Mouse (Mus musculus) kidney, embryonic 15.5 days (tissue): ENCODE data around the gene Rtn2. TPM values are rescaled to one million over a fixed set of nuclear protein-coding genes. Genes with fewer than 3 reads are reported as not detected.

Source experiments
- ATAC-seq: fragments of 200-750 bp; cut with Nextera tagmentation; replicated peaks from 2 replicates; pipeline ENCODE4 v1.8.0; 2017; ENCODE audit warnings: moderate TSS enrichment; ENCODE audit not compliant: low FRiP score
- H3K27ac ChIP-seq: fragments of 300-500 bp; sonication (generic); 2 replicates; pipeline ENCODE4 v1.5.1; 2015; ENCODE audit warnings: mild to moderate bottlenecking, inconsistent platforms
- H3K27me3 ChIP-seq: fragments of 300-500 bp; sonication (generic); 2 replicates; pipeline ENCODE4 v1.6.1; 2015; ENCODE audit warnings: inconsistent platforms
- H3K36me3 ChIP-seq: fragments of 300-500 bp; sonication (generic); 2 replicates; pipeline ENCODE4 v1.6.1; 2015; ENCODE audit warnings: inconsistent platforms
- H3K4me1 ChIP-seq: fragments of 300-500 bp; sonication (generic); 2 replicates; pipeline ENCODE4 v1.6.1; 2015; ENCODE audit warnings: inconsistent platforms
- H3K4me2 ChIP-seq: fragments of 300-500 bp; sonication (generic); 2 replicates; pipeline ENCODE4 v1.6.1; 2015; ENCODE audit warnings: moderate library complexity, mild to moderate bottlenecking, inconsistent platforms
- H3K4me3 ChIP-seq: fragments of 300-500 bp; sonication (generic); replicated peaks from 2 replicates; pipeline ENCODE4 v1.5.1; 2015; ENCODE audit warnings: mild to moderate bottlenecking, inconsistent platforms
- H3K9ac ChIP-seq: fragments of 300-500 bp; sonication (generic); 2 replicates; pipeline ENCODE4 v1.6.1; 2015; ENCODE audit warnings: mild to moderate bottlenecking, inconsistent platforms
- H3K9me3 ChIP-seq: fragments of 300-500 bp; sonication (generic); replicated peaks from 2 replicates; pipeline ENCODE4 v1.6.1; 2016; ENCODE audit warnings: inconsistent platforms
- WGBS: fragments of 180-500 bp; shearing (Covaris S2); methylation state at CpG from one replicate; pipeline ENCODE4 v1.1.7; 2015; ENCODE audit warnings: mixed read lengths; 5-methylcytosine and 5-hydroxymethylcytosine counted together
- polyA plus RNA-seq: library from polyadenylated mRNA; unstranded; fragments of >200 nt; fragmentation: Nextera tagmentation; extraction: Ambion mirVana; gene quantifications from 2 replicates; pipeline ENCODE4 v1.2.1, GENCODE M21; 2015

Gene Rtn2
- polyA plus RNA-seq, 1 experiment from 2014 or later, result 8.3 TPM

- WGBS, result 56% methylated on average over 5 of the region's 5 CpGs
- H3K9ac ChIP-seq, result no peak overlapping the region
- no peak overlapping the region for H3K4me2 ChIP-seq
- ATAC-seq, result no peak
- no peak overlapping the region for H3K4me3 ChIP-seq
- no peak overlapping the region for H3K27ac ChIP-seq
- H3K36me3 ChIP-seq, result no peaks in the 10 kb centered on the region
- peaks cover 12% of the 10 kb centered on the region for H3K4me1 ChIP-seq
- no peaks in the 10 kb centered on the region for H3K9me3 ChIP-seq
- peaks cover 64% of the 10 kb centered on the region for H3K27me3 ChIP-seq
Observed at GRCm38 (mm10) chr7:19314033-19314432, 31.6 kb downstream of the Rtn2 start.

- no peak overlapping the region for H3K9ac ChIP-seq
- H3K36me3 ChIP-seq, result no peaks in the 10 kb centered on the region
- no peak overlapping the region for H3K4me2 ChIP-seq
- H3K9me3 ChIP-seq, result no peaks in the 10 kb centered on the region
- no peak overlapping the region for H3K4me3 ChIP-seq
- H3K27me3 ChIP-seq, result peaks cover 70% of the 10 kb centered on the region
- peaks cover 16% of the 10 kb centered on the region for H3K4me1 ChIP-seq
- ATAC-seq, result no peak
- H3K27ac ChIP-seq, result no peak overlapping the region
- WGBS, result 61% methylated on average over 14 of the region's 14 CpGs
Observed at GRCm38 (mm10) chr7:19316451-19317161, 34.2 kb downstream of the Rtn2 start.

GRCm38 (mm10) chr7:19318201-19318600, 35.8 kb downstream of the Rtn2 start:
- H3K27me3 ChIP-seq, result peaks cover 72% of the 10 kb centered on the region
- H3K27ac ChIP-seq, result no peak overlapping the region
- no peak overlapping the region for H3K4me2 ChIP-seq
- H3K9ac ChIP-seq, result no peak overlapping the region
- WGBS, result 72% methylated on average over 2 of the region's 2 CpGs
- no peaks in the 10 kb centered on the region for H3K36me3 ChIP-seq
- no peak overlapping the region for H3K4me3 ChIP-seq
- ATAC-seq, result no peak
- peaks cover 16% of the 10 kb centered on the region for H3K4me1 ChIP-seq
- no peaks in the 10 kb centered on the region for H3K9me3 ChIP-seq

GRCm38 (mm10) chr7:19318676-19319075, 36.3 kb downstream of the Rtn2 start:
- no peak overlapping the region for H3K27ac ChIP-seq
- 76% methylated on average over 7 of the region's 7 CpGs for WGBS
- no peak overlapping the region for H3K4me2 ChIP-seq
- ATAC-seq, result no peak
- no peak overlapping the region for H3K4me3 ChIP-seq
- no peaks in the 10 kb centered on the region for H3K36me3 ChIP-seq
- H3K9me3 ChIP-seq, result no peaks in the 10 kb centered on the region
- H3K27me3 ChIP-seq, result peaks cover 68% of the 10 kb centered on the region
- H3K9ac ChIP-seq, result no peak overlapping the region
- H3K4me1 ChIP-seq, result peaks cover 16% of the 10 kb centered on the region

- Histone ChIP-seq H3K4me1 (peaks cover 16% of the 10 kb centered on the region), H3K36me3 (no peaks in the 10 kb centered on the region), H3K27ac (0 out of 2 replicates have a peak overlapping the region, but pooled peaks have one; percentile 34), H3K4me2 (peak overlapping the region; percentile 86), H3K27me3 (peaks cover 63% of the 10 kb centered on the region), H3K4me3 (peak overlapping the region; percentile 52), H3K9me3 (no peaks in the 10 kb centered on the region), H3K9ac (peak overlapping the region; percentile 45)
- ATAC-seq, result peak; percentile 74
- WGBS, result 9% methylated on average over 9 of the region's 9 CpGs
Observed at GRCm38 (mm10) chr7:19319458-19319857, 37.0 kb downstream of the Rtn2 start.

- H3K36me3 ChIP-seq, result no peaks in the 10 kb centered on the region
- H3K4me2 ChIP-seq, result peak overlapping the region; percentile 86
- 0 out of 2 replicates have a peak overlapping the region, but pooled peaks have one; percentile 34 for H3K27ac ChIP-seq
- H3K9me3 ChIP-seq, result no peaks in the 10 kb centered on the region
- ATAC-seq, result peak; percentile 95
- under 1% methylated on average over 41 of the region's 41 CpGs for WGBS
- H3K4me1 ChIP-seq, result peaks cover 16% of the 10 kb centered on the region
- H3K27me3 ChIP-seq, result peaks cover 58% of the 10 kb centered on the region
- peak overlapping the region; percentile 45 for H3K9ac ChIP-seq
- H3K4me3 ChIP-seq, result peak overlapping the region; percentile 52
Observed at GRCm38 (mm10) chr7:19319906-19320305, 37.5 kb downstream of the Rtn2 start.

GRCm38 (mm10) chr7:19320637-19321036, 38.2 kb downstream of the Rtn2 start:
- Histone ChIP-seq H3K9ac (no peak overlapping the region), H3K27me3 (peaks cover 52% of the 10 kb centered on the region), H3K4me1 (peaks cover 16% of the 10 kb centered on the region), H3K27ac (no peak overlapping the region), H3K36me3 (no peaks in the 10 kb centered on the region), H3K9me3 (no peaks in the 10 kb centered on the region), H3K4me3 (peak overlapping the region; percentile 52; the same call in 1 of the 2 replicates), H3K4me2 (peak overlapping the region; percentile 86)
- no peak for ATAC-seq
- WGBS, result 38% methylated on average over 7 of the region's 7 CpGs

- H3K27me3 ChIP-seq, result peaks cover 44% of the 10 kb centered on the region
- no peak for ATAC-seq
- H3K9me3 ChIP-seq, result no peaks in the 10 kb centered on the region
- no peak overlapping the region for H3K4me3 ChIP-seq
- peaks cover 25% of the 10 kb centered on the region for H3K4me1 ChIP-seq
- H3K9ac ChIP-seq, result no peak overlapping the region
- 44% methylated on average over 5 of the region's 5 CpGs for WGBS
- H3K4me2 ChIP-seq, result no peak overlapping the region
- no peak overlapping the region for H3K27ac ChIP-seq
- no peaks in the 10 kb centered on the region for H3K36me3 ChIP-seq
Observed at GRCm38 (mm10) chr7:19321464-19321863, 39.0 kb downstream of the Rtn2 start.

- Histone ChIP-seq H3K4me1 (peaks cover 35% of the 10 kb centered on the region), H3K9ac (no peak overlapping the region), H3K4me2 (no peak overlapping the region), H3K27ac (no peak overlapping the region), H3K36me3 (no peaks in the 10 kb centered on the region), H3K9me3 (no peaks in the 10 kb centered on the region), H3K4me3 (no peak overlapping the region), H3K27me3 (peaks cover 35% of the 10 kb centered on the region)
- no peak for ATAC-seq
- WGBS, result 46% methylated on average over 9 of the region's 9 CpGs
Observed at GRCm38 (mm10) chr7:19322489-19322888, 40.1 kb downstream of the Rtn2 start.

- Histone ChIP-seq H3K27ac (no peak overlapping the region), H3K4me1 (peaks cover 40% of the 10 kb centered on the region), H3K9me3 (0 out of 2 replicates have a peak, but pooled peaks cover 5% of the 10 kb centered on the region), H3K4me2 (no peak overlapping the region), H3K4me3 (no peak overlapping the region), H3K9ac (no peak overlapping the region), H3K36me3 (no peaks in the 10 kb centered on the region), H3K27me3 (peaks cover 18% of the 10 kb centered on the region)
- 83% methylated on average over 11 of the region's 11 CpGs for WGBS
- ATAC-seq, result no peak
Observed at GRCm38 (mm10) chr7:19324221-19324620, 41.8 kb downstream of the Rtn2 start.

GRCm38 (mm10) chr7:19325262-19326199, 43.1 kb downstream of the Rtn2 start:
- Histone ChIP-seq H3K27ac (peak overlapping the region; percentile 91; the same call in 1 of the 2 replicates), H3K9ac (no peak overlapping the region), H3K4me2 (peak overlapping the region; percentile 77), H3K4me3 (peak overlapping the region; percentile 47; the same call in 1 of the 2 replicates), H3K36me3 (no peaks in the 10 kb centered on the region), H3K4me1 (peaks cover 29% of the 10 kb centered on the region), H3K27me3 (peaks cover 15% of the 10 kb centered on the region), H3K9me3 (0 out of 2 replicates have a peak, but pooled peaks cover 5% of the 10 kb centered on the region)
- ATAC-seq, result no peak
- 73% methylated on average over 21 of the region's 21 CpGs for WGBS

- 0% methylated on average over 20 of the region's 20 CpGs for WGBS
- Histone ChIP-seq H3K27me3 (peaks cover 12% of the 10 kb centered on the region), H3K9ac (peak overlapping the region; percentile 38), H3K4me1 (peaks cover 24% of the 10 kb centered on the region), H3K27ac (peak overlapping the region; percentile 91), H3K36me3 (no peaks in the 10 kb centered on the region), H3K9me3 (0 out of 2 replicates have a peak, but pooled peaks cover 5% of the 10 kb centered on the region), H3K4me3 (peak overlapping the region; percentile 47), H3K4me2 (peak overlapping the region; percentile 77)
- ATAC-seq, result peak; percentile 81
Observed at GRCm38 (mm10) chr7:19326359-19326758, 43.9 kb downstream of the Rtn2 start.
